Mouse (Mus musculus) myocyte (in vitro differentiated cells): ENCODE results near the gene Bid. TPM values are rescaled to one million over a fixed set of nuclear protein-coding genes. Genes with fewer than 3 reads are reported as not detected.
"Not testable (repeated sequence)": the region's sequence is repeated elsewhere in the genome, so short reads cannot be mapped to it uniquely, and the experiment has no call there.

ENCODE experiments used
- H3K27me3 ChIP-seq: one replicate; pipeline ENCODE4 v1.6.1; 2011; ENCODE audit not compliant: control insufficient read depth, insufficient read depth, insufficient read length
- H3K36me3 ChIP-seq: one replicate; pipeline ENCODE4 v1.6.1; 2011; ENCODE audit not compliant: control insufficient read depth, insufficient read depth
- H3K4me2 ChIP-seq: one replicate; pipeline ENCODE4 v1.6.1; 2011; ENCODE audit warnings: low read depth, control low read depth
- H3K4me3 ChIP-seq: one replicate; pipeline ENCODE4 v1.5.1; 2011; ENCODE audit warnings: mild to moderate bottlenecking, control low read depth, moderate library complexity
- H3K79me2 ChIP-seq: one replicate; pipeline ENCODE4 v1.6.1; 2011; ENCODE audit not compliant: control insufficient read depth, insufficient read depth
- H3ac ChIP-seq: one replicate; pipeline ENCODE4 v1.6.1; 2011; ENCODE audit not compliant: control insufficient read depth, insufficient read length
- CEBPB ChIP-seq: IDR thresholded peaks from 2 replicates; pipeline ENCODE4 v1.6.1; 2011; ENCODE audit warnings: mild to moderate bottlenecking, moderate library complexity; ENCODE audit not compliant: poor library complexity, insufficient read depth, severe bottlenecking
- E2F4 ChIP-seq: IDR thresholded peaks from one replicate; pipeline ENCODE4 v1.6.1; 2011; ENCODE audit warnings: mild to moderate bottlenecking, control low read depth, moderate library complexity; ENCODE audit not compliant: insufficient read depth
- MAX ChIP-seq: IDR thresholded peaks from one replicate; pipeline ENCODE4 v1.6.1; 2011; ENCODE audit warnings: low read depth, mild to moderate bottlenecking, control low read depth
- MYOD1 ChIP-seq, 3 experiments: IDR thresholded peaks; one replicate each; pipeline ENCODE4 v1.6.1; 2011; ENCODE audit warnings: control low read depth in 2 of 3, low read depth in 2 of 3, mild to moderate bottlenecking in 2 of 3, moderate library complexity in 1 of 3; ENCODE audit not compliant: insufficient read length in 2 of 3, control insufficient read depth in 1 of 3
- MYOG ChIP-seq, 3 experiments: IDR thresholded peaks; one replicate each; pipeline ENCODE4 v1.6.1; 2011; ENCODE audit warnings: control low read depth in 2 of 3, low read depth in 2 of 3, mild to moderate bottlenecking in 2 of 3; ENCODE audit not compliant: insufficient read length in 2 of 3, control insufficient read depth in 1 of 3, insufficient read depth in 1 of 3
- POLR2A ChIP-seq: IDR thresholded peaks from one replicate; pipeline ENCODE4 v1.6.1; 2011; ENCODE audit warnings: low read depth, mild to moderate bottlenecking, control low read depth, moderate library complexity; ENCODE audit not compliant: insufficient read length
- POLR2AphosphoS2 ChIP-seq: IDR thresholded peaks from one replicate; pipeline ENCODE4 v1.6.1; 2011; ENCODE audit warnings: low read depth, control low read depth; ENCODE audit not compliant: insufficient read length
- REST ChIP-seq: IDR thresholded peaks from one replicate; pipeline ENCODE4 v1.6.1; 2011; ENCODE audit warnings: mild to moderate bottlenecking, control low read depth, moderate library complexity; ENCODE audit not compliant: insufficient read depth, insufficient read length
- SRF ChIP-seq: IDR thresholded peaks from one replicate; pipeline ENCODE4 v1.6.1; 2011; ENCODE audit warnings: low read depth; ENCODE audit not compliant: control insufficient read depth, insufficient read length
- TCF12 ChIP-seq: IDR thresholded peaks from one replicate; pipeline ENCODE4 v1.6.1; 2011; ENCODE audit warnings: mild to moderate bottlenecking, control low read depth; ENCODE audit not compliant: poor library complexity, insufficient read depth, severe bottlenecking
- TCF3 ChIP-seq: IDR thresholded peaks from one replicate; pipeline ENCODE4 v1.6.1; 2011; ENCODE audit warnings: low read depth, control low read depth; ENCODE audit not compliant: insufficient read length
- USF1 ChIP-seq: IDR thresholded peaks from one replicate; pipeline ENCODE4 v1.6.1; 2011; ENCODE audit warnings: low read depth, mild to moderate bottlenecking, control low read depth, moderate library complexity
- polyA plus RNA-seq: library from polyadenylated mRNA; unstranded; fragments of >200 nt; fragmentation: generic; extraction: Trizol; gene quantifications from one replicate; pipeline ENCODE4 v1.2.1, GENCODE M21; 2012; ENCODE audit warnings: missing spikeins

The Bid gene
- polyA plus RNA-seq, 1 experiment: 34.3 TPM

- TF ChIP-seq MAX (no peak), USF1 (no peak), CEBPB (no peak), SRF (no peak), POLR2A (no peak), POLR2AphosphoS2 (no peak), REST (no peak), MYOG (IDR thresholded peaks at IDR 0.05; ENCODE audit: control insufficient read depth in 1 of 3, insufficient read depth in 1 of 3, insufficient read length in 2 of 3, low read depth in 2 of 3) (no peak), E2F4 (no peak), MYOD1 (IDR thresholded peaks at IDR 0.05; ENCODE audit: control insufficient read depth in 1 of 3, insufficient read length in 2 of 3, low read depth in 2 of 3) (no peak), TCF12 (no peak), TCF3 (no peak)
- H3K36me3 ChIP-seq: peaks cover 6% of the 10 kb centered on the region
- H3K4me3 ChIP-seq: no peak overlapping the region
- no peaks in the 10 kb centered on the region for H3K27me3 ChIP-seq
- no peak overlapping the region for H3ac ChIP-seq
- H3K4me2 ChIP-seq: no peak overlapping the region
- H3K79me2 ChIP-seq: no peaks in the 10 kb centered on the region
Measured at GRCm38 (mm10) chr6:120871286-120871685, 45.4 kb downstream of the Bid start.

- H3K79me2 ChIP-seq: no peaks in the 10 kb centered on the region
- H3ac ChIP-seq: no peak overlapping the region
Measured at GRCm38 (mm10) chr6:120868824-120869223, 47.8 kb downstream of the Bid start.

GRCm38 (mm10) chr6:120866051-120866814 lies 50.4 kb downstream of the Bid start:
- no peaks in the 10 kb centered on the region for H3K27me3 ChIP-seq
- no peaks in the 10 kb centered on the region for H3K79me2 ChIP-seq
- H3K4me3 ChIP-seq: no peak overlapping the region
- no peaks in the 10 kb centered on the region for H3K36me3 ChIP-seq
- no peak overlapping the region for H3ac ChIP-seq
- H3K4me2 ChIP-seq: peak overlapping the region; percentile 59
- no peak for TF ChIP-seq E2F4
- TF ChIP-seq POLR2AphosphoS2: no peak
- TF ChIP-seq MYOD1 (IDR thresholded peaks at IDR 0.05; ENCODE audit: control insufficient read depth in 1 of 3, insufficient read length in 2 of 3, low read depth in 2 of 3): no peak
- TF ChIP-seq REST: no peak
- no peak for TF ChIP-seq SRF
- TF ChIP-seq MAX: no peak
- TF ChIP-seq POLR2A: no peak

More at GRCm38 (mm10) chr6:120868824-120869223, 47.8 kb downstream of the Bid start:
- Histone ChIP-seq H3K36me3 (peaks cover 6% of the 10 kb centered on the region), H3K4me2 (peak overlapping the region; percentile 15), H3K4me3 (no peak overlapping the region), H3K27me3 (no peaks in the 10 kb centered on the region)
- peak; percentile 67 for TF ChIP-seq USF1
- TF ChIP-seq E2F4: no peak

- Histone ChIP-seq H3K4me3 (no peak overlapping the region), H3ac (no peak overlapping the region), H3K4me2 (no peak overlapping the region), H3K79me2 (peaks cover 12% of the 10 kb centered on the region), H3K36me3 (no peaks in the 10 kb centered on the region), H3K27me3 (no peaks in the 10 kb centered on the region)
- no peak for TF ChIP-seq USF1
- TF ChIP-seq CEBPB: peak; percentile 79
Measured at GRCm38 (mm10) chr6:120860079-120860478, 56.6 kb downstream of the Bid start.

GRCm38 (mm10) chr6:120858217-120858711 lies 58.4 kb downstream of the Bid start:
- no peak overlapping the region for H3ac ChIP-seq
- H3K36me3 ChIP-seq: no peaks in the 10 kb centered on the region
- TF ChIP-seq E2F4 (no peak), REST (no peak), POLR2AphosphoS2 (no peak), MAX (no peak), MYOD1 (IDR thresholded peaks at IDR 0.05; ENCODE audit: control insufficient read depth in 1 of 3, insufficient read length in 2 of 3, low read depth in 2 of 3) (no peak), TCF3 (no peak)
- H3K79me2 ChIP-seq: peaks cover 13% of the 10 kb centered on the region
- no peaks in the 10 kb centered on the region for H3K27me3 ChIP-seq
- no peak overlapping the region for H3K4me2 ChIP-seq
- H3K4me3 ChIP-seq: no peak overlapping the region

- no peak overlapping the region for H3ac ChIP-seq
- H3K4me3 ChIP-seq: no peak overlapping the region
- H3K4me2 ChIP-seq: peak overlapping the region; percentile 52
- peaks cover 18% of the 10 kb centered on the region for H3K79me2 ChIP-seq
- H3K27me3 ChIP-seq: no peaks in the 10 kb centered on the region
- TF ChIP-seq E2F4 (no peak), USF1 (no peak), SRF (no peak), POLR2A (no peak), POLR2AphosphoS2 (no peak), MYOD1 (IDR thresholded peaks at IDR 0.05; ENCODE audit: control insufficient read depth in 1 of 3, insufficient read length in 2 of 3, low read depth in 2 of 3) (peak in 2 of 3 experiments; percentile 85 to 96), CEBPB (no peak), TCF12 (peak; percentile 69), MYOG (IDR thresholded peaks at IDR 0.05; ENCODE audit: control insufficient read depth in 1 of 3, insufficient read depth in 1 of 3, insufficient read length in 2 of 3, low read depth in 2 of 3) (peak; percentile 77 to 98 (median 93)), REST (no peak), TCF3 (peak; percentile 90), MAX (no peak)
- H3K36me3 ChIP-seq: peaks cover 4% of the 10 kb centered on the region
Measured at GRCm38 (mm10) chr6:120854413-120854812, 62.2 kb downstream of the Bid start.

- H3K79me2 ChIP-seq, H3K27me3 ChIP-seq, H3ac ChIP-seq, H3K36me3 ChIP-seq, H3K4me2 ChIP-seq, H3K4me3 ChIP-seq: not testable (repeated sequence)
Measured at GRCm38 (mm10) chr6:120850720-120851119, 65.9 kb downstream of the Bid start.
